Mouse (Mus musculus): ENCODE measurements at regions not wholly inside any gene's neighbourhood (a gene's known extent, or its start where the extent isn't known, plus 50 kb on each side); places are given as distances from the start of the nearest gene placed in this dataset.

- TF ChIP-seq POLR2A (IDR thresholded peaks at IDR 0.05; ENCODE audit: low read depth, low read length): no peak
- TF ChIP-seq CTCF (conservative IDR thresholded peaks at IDR 0.05; ENCODE audit: insufficient read depth, insufficient read length, low read depth, low read length): no peak
Measured at GRCm38 (mm10) chr10:37911669-37912068, 772.9 kb upstream of the Marcks start.

Measured in kidney, adult 2 months (tissue).